ENCODE assay signal across 10 mouse cellular contexts in the genomic region with DNA sequence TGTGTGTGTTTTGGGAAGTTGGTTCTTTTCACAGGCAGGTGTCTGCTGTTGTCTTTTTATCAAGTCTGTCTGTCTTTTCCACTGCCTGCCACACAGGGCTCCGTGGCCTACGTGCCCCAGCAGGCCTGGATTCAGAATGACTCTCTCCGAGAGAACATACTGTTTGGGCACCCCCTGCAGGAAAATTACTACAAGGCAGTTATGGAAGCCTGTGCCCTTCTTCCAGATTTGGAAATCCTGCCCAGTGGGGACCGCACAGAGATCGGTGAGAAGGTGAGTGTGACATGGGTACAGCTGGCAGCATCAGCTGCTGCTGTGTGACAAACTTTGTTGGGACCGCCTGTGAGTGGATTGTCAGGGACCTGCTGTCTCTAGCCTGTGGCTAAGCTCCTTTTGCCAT.
A peak's percentile ranks its signal among the peaks of the same experiment; 100 is the strongest.
DNase-seq lines count a peak whose midpoint lies in the region; ATAC-seq lines count a peak whose summit lies in the region.
"Had no signal": no experiment of that assay in that cellular context is flagged by ENCODE, and none has a peak within 500 bp of the region (broad histone marks: within the 10 kb centered on the region; RNA-seq: fewer than 3 reads in every experiment).

No protein-coding gene starts in this region.

- no peak overlapping the region for H3K4me2 ChIP-seq in heart, embryonic 12.5 days
- no peak overlapping the region for H3K4me2 ChIP-seq in heart, embryonic 16.5 days (ENCODE audit: low read depth, low read length)
- no peak overlapping the region for H3K4me2 ChIP-seq in hindbrain, embryonic 13.5 days
- H3K4me2 ChIP-seq: intestine, embryonic 15.5 days had no signal

- no peaks in the 10 kb centered on the region for H3K9me3 ChIP-seq in heart, embryonic 12.5 days (replicated peaks)
- no peaks in the 10 kb centered on the region for H3K9me3 ChIP-seq in heart, embryonic 16.5 days (replicated peaks; ENCODE audit: control insufficient read depth, low read length)
- no peaks in the 10 kb centered on the region for H3K9me3 ChIP-seq in hindbrain, embryonic 13.5 days
- H3K9me3 ChIP-seq: intestine, embryonic 15.5 days had no signal

- no peak overlapping the region for H3K9ac ChIP-seq in heart, embryonic 12.5 days
- no peak overlapping the region; the same call in 1 of the 2 replicates for H3K9ac ChIP-seq in heart, embryonic 16.5 days (ENCODE audit: low read length)
- H3K9ac ChIP-seq in hindbrain, embryonic 13.5 days, result no peak overlapping the region
- H3K9ac ChIP-seq: intestine, embryonic 15.5 days had no signal

- no peak for ATAC-seq in heart, embryonic 12.5 days (ENCODE audit: insufficient number of reproducible peaks, low FRiP score)
- ATAC-seq in heart, embryonic 16.5 days (replicated peaks; ENCODE audit: extremely low read depth, insufficient read depth, low FRiP score), result peak; percentile 59
- ATAC-seq in hindbrain, embryonic 13.5 days (ENCODE audit: low FRiP score), result no peak
- ATAC-seq: intestine, embryonic 15.5 days had no signal

- DNase-seq in heart, adult 18-20 months, result peak; percentile 52 to 68
- DNase-seq in ZHBTc4 (ENCODE audit: low read depth, low spot score), result peak; percentile 9
- peak; percentile 31 for DNase-seq in brain, adult 2 months (ENCODE audit: low read depth, low spot score)
- no peak for DNase-seq in thymus, postnatal 0 days (ENCODE audit: low spot score)
- no peak for DNase-seq in embryo, embryonic 10.5 days (ENCODE audit: low spot score)

- no peaks in the 10 kb centered on the region for H3K36me3 ChIP-seq in heart, embryonic 12.5 days
- H3K36me3 ChIP-seq in heart, embryonic 16.5 days (ENCODE audit: control insufficient read depth, insufficient read depth), result no peaks in the 10 kb centered on the region
- peaks cover 37% of the 10 kb centered on the region for H3K36me3 ChIP-seq in hindbrain, embryonic 13.5 days

- no peak overlapping the region for H3K4me3 ChIP-seq in heart, embryonic 12.5 days
- H3K4me3 ChIP-seq in heart, embryonic 16.5 days (ENCODE audit: low read length), result no peak overlapping the region
- no peak overlapping the region for H3K4me3 ChIP-seq in hindbrain, embryonic 13.5 days
- H3K4me3 ChIP-seq: intestine, embryonic 15.5 days had no signal

- 0 out of 2 replicates have a peak, but pooled peaks cover 7% of the 10 kb centered on the region for H3K27me3 ChIP-seq in heart, embryonic 12.5 days (replicated peaks)
- H3K27me3 ChIP-seq in heart, embryonic 16.5 days (ENCODE audit: control insufficient read depth, insufficient read depth, low read length), result no peaks in the 10 kb centered on the region
- no peaks in the 10 kb centered on the region for H3K27me3 ChIP-seq in hindbrain, embryonic 13.5 days
- H3K27me3 ChIP-seq: CH12.LX; intestine, embryonic 15.5 days had no signal

- 71% methylated on average over 6 of the region's 6 CpGs for WGBS in heart, embryonic 12.5 days
- 67% methylated on average over 6 of the region's 6 CpGs for WGBS in heart, embryonic 16.5 days
- WGBS in hindbrain, embryonic 13.5 days, result 88% methylated on average over 6 of the region's 6 CpGs

- H3K27ac ChIP-seq in heart, embryonic 12.5 days (ENCODE audit: poor library complexity, severe bottlenecking), result no peak overlapping the region
- peak overlapping the region; percentile 33 for H3K27ac ChIP-seq in heart, embryonic 16.5 days (ENCODE audit: low read length)
- no peak overlapping the region for H3K27ac ChIP-seq in hindbrain, embryonic 13.5 days
- H3K27ac ChIP-seq: intestine, embryonic 15.5 days had no signal

- 0 out of 2 replicates have a peak, but pooled peaks cover 5% of the 10 kb centered on the region for H3K4me1 ChIP-seq in heart, embryonic 12.5 days (replicated peaks)
- H3K4me1 ChIP-seq in heart, embryonic 16.5 days (ENCODE audit: control insufficient read depth, insufficient read depth, low read length), result peaks cover 13% of the 10 kb centered on the region
- H3K4me1 ChIP-seq in hindbrain, embryonic 13.5 days (replicated peaks), result 0 out of 2 replicates have a peak, but pooled peaks cover 5% of the 10 kb centered on the region
- H3K4me1 ChIP-seq: intestine, embryonic 15.5 days had no signal

Comparison
In these comparisons a context has a peak if more than half of its experiments do, and no peak if none do; other contexts are left out.
1. DNase-seq: peak in heart, adult 18-20 months (2 of 2), ZHBTc4 (single experiment) and brain, adult 2 months (single experiment); none in thymus, postnatal 0 days (single experiment) and embryo, embryonic 10.5 days (single experiment).